In the genomic region with DNA sequence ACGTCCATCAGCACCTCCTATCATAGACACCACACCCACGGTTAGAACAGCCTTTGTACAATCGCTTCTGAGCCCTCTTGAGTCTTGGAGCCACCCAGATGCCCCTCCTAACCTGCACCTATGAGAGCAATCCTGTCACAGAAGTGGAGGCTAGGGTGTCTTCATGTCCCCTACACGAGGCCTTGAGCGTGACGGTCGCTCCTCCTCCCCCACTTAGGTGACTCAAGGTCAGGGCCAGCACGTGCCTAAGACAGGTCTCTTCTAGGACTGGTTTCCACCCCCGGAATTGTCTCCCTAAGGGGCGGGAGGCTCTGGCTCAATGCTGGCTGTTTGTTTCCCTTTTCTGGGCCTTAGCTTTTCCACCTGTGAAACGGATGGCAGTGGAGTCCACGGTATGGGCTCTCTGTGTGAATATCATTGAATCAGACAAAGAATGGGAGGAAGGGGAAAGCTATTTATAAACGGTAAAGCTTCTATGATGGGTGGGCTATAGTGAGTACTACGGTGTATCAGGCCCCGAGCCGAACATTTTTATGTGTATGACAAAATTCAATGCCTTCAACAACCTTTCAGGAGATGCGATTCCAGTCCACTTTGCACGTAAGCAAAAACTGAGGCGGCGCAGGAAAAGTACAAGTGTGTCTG, we compare ENCODE assay signal across 8 mouse cellular contexts. TPM values are rescaled to one million over a fixed set of nuclear protein-coding genes. Genes with fewer than 3 reads are reported as not detected.
DNase-seq lines count a peak whose midpoint lies in the region; ATAC-seq lines count a peak whose summit lies in the region.

Gene Dedd2, minus strand, starts transcription at position 159 of the 645 bp plus-strand sequence.

- H3K4me1 ChIP-seq in forebrain, embryonic 13.5 days = peaks cover 37% of the 10 kb centered on the region
- H3K4me1 ChIP-seq in hindbrain, embryonic 15.5 days (replicated peaks) = peaks cover 39% of the 10 kb centered on the region
- peaks cover 44% of the 10 kb centered on the region for H3K4me1 ChIP-seq in limb, embryonic 10.5 days
- peaks cover 30% of the 10 kb centered on the region for H3K4me1 ChIP-seq in midbrain, embryonic 16.5 days (ENCODE audit: control insufficient read depth, insufficient read depth, low read length)

- H3K27ac ChIP-seq in forebrain, embryonic 13.5 days = peak within 1 kb of the TSS; percentile 86
- H3K27ac ChIP-seq in hindbrain, embryonic 15.5 days (replicated peaks) = peak within 1 kb of the TSS; percentile 90
- H3K27ac ChIP-seq in limb, embryonic 10.5 days = peak within 1 kb of the TSS; percentile 94
- H3K27ac ChIP-seq in midbrain, embryonic 16.5 days (ENCODE audit: low read length) = peak within 1 kb of the TSS; percentile 85

- WGBS in forebrain, embryonic 13.5 days = 9% methylated on average over 20 of the region's 20 CpGs
- 7% methylated on average over 20 of the region's 20 CpGs for WGBS in hindbrain, embryonic 15.5 days
- WGBS in limb, embryonic 10.5 days = 9% methylated on average over 20 of the region's 20 CpGs
- 7% methylated on average over 20 of the region's 20 CpGs for WGBS in midbrain, embryonic 16.5 days

- no peaks in the 10 kb centered on the region for H3K9me3 ChIP-seq in forebrain, embryonic 13.5 days (replicated peaks)
- no peaks in the 10 kb centered on the region for H3K9me3 ChIP-seq in hindbrain, embryonic 15.5 days
- no peaks in the 10 kb centered on the region for H3K9me3 ChIP-seq in limb, embryonic 10.5 days (replicated peaks)
- no peaks in the 10 kb centered on the region for H3K9me3 ChIP-seq in midbrain, embryonic 16.5 days (replicated peaks; ENCODE audit: control insufficient read depth, low read length, poor library complexity, severe bottlenecking)

- H3K27me3 ChIP-seq in forebrain, embryonic 13.5 days = no peaks in the 10 kb centered on the region
- H3K27me3 ChIP-seq in hindbrain, embryonic 15.5 days = no peaks in the 10 kb centered on the region
- H3K27me3 ChIP-seq in limb, embryonic 10.5 days (ENCODE audit: low read depth, poor library complexity, severe bottlenecking) = no peaks in the 10 kb centered on the region
- H3K27me3 ChIP-seq in midbrain, embryonic 16.5 days (ENCODE audit: control insufficient read depth, insufficient read depth, low read depth, low read length) = no peaks in the 10 kb centered on the region

- H3K4me2 ChIP-seq in forebrain, embryonic 13.5 days = peak within 1 kb of the TSS; percentile 97
- peak within 1 kb of the TSS; percentile 97 for H3K4me2 ChIP-seq in hindbrain, embryonic 15.5 days
- peak within 1 kb of the TSS; percentile 97 for H3K4me2 ChIP-seq in midbrain, embryonic 16.5 days (ENCODE audit: low read length)

- peak within 1 kb of the TSS; percentile 85 for H3K9ac ChIP-seq in forebrain, embryonic 13.5 days
- peak within 1 kb of the TSS; percentile 77 for H3K9ac ChIP-seq in hindbrain, embryonic 15.5 days
- peak within 1 kb of the TSS; percentile 87 for H3K9ac ChIP-seq in midbrain, embryonic 16.5 days (ENCODE audit: low read depth, low read length)

- H3K4me3 ChIP-seq in forebrain, embryonic 13.5 days = peak within 1 kb of the TSS; percentile 63
- H3K4me3 ChIP-seq in hindbrain, embryonic 15.5 days = peak within 1 kb of the TSS; percentile 56
- H3K4me3 ChIP-seq in limb, embryonic 10.5 days = peak within 1 kb of the TSS; percentile 81
- peak within 1 kb of the TSS; percentile 70 for H3K4me3 ChIP-seq in midbrain, embryonic 16.5 days (ENCODE audit: low read depth, low read length)

- peak; percentile 57 to 66 for DNase-seq in lung, adult 18-20 months
- no peak for DNase-seq in lung, postnatal 14 days
- peak; percentile 24 for DNase-seq in adipocyte (ENCODE audit: low spot score)
- DNase-seq in limb, embryonic 10.5 days (ENCODE audit: low spot score) = no peak
- no peak for DNase-seq in urinary bladder, postnatal 36 days (ENCODE audit: low spot score in 2 of 2)

- no peak; the same call in 1 of the 2 replicates for ATAC-seq in forebrain, embryonic 13.5 days
- ATAC-seq in hindbrain, embryonic 15.5 days (ENCODE audit: low FRiP score, low read depth) = peak; percentile 1; the same call in 1 of the 2 replicates
- ATAC-seq in midbrain, embryonic 16.5 days = no peak

- H3K36me3 ChIP-seq in forebrain, embryonic 13.5 days (ENCODE audit: poor library complexity, severe bottlenecking) = peaks cover 23% of the 10 kb centered on the region
- H3K36me3 ChIP-seq in hindbrain, embryonic 15.5 days = peaks cover 22% of the 10 kb centered on the region
- H3K36me3 ChIP-seq in limb, embryonic 10.5 days = peaks cover 31% of the 10 kb centered on the region
- H3K36me3 ChIP-seq in midbrain, embryonic 16.5 days (ENCODE audit: control insufficient read depth, insufficient read depth, low read length) = peaks cover 9% of the 10 kb centered on the region

RNA-seq across cellular contexts. Expression of gene Dedd2, which starts in this region (rescaled TPM):
- 11.0 and 12.5 TPM in 2 replicates for polyA plus RNA-seq in forebrain, embryonic 13.5 days (2015; fragmentation: Nextera tagmentation; extraction: Ambion mirVana)
- 16.5 and 17.3 TPM in 2 replicates for polyA plus RNA-seq in hindbrain, embryonic 15.5 days (2015; fragmentation: Nextera tagmentation; extraction: Ambion mirVana)
- polyA plus RNA-seq in limb, embryonic 10.5 days (2016; fragmentation: Nextera tagmentation; extraction: Ambion mirVana) = 10.5 and 11.5 TPM in 2 replicates
- 14.1 and 14.6 TPM in 2 replicates for polyA plus RNA-seq in midbrain, embryonic 16.5 days (2015; fragmentation: Nextera tagmentation; extraction: Ambion mirVana)

Comparison
In these comparisons a context has a peak if more than half of its experiments do, and no peak if none do; other contexts are left out.
1. DNase-seq: peak in lung, adult 18-20 months (2 of 2) and adipocyte (single experiment); none in lung, postnatal 14 days (single experiment), limb, embryonic 10.5 days (single experiment) and urinary bladder, postnatal 36 days (0 of 2).
2. Peak in every context shown above with its lines, with median percentiles within 50 percentile points of each other: H3K27ac ChIP-seq, H3K4me2 ChIP-seq, H3K4me3 ChIP-seq and H3K9ac ChIP-seq.